Mouse (Mus musculus): ENCODE data around the gene Zbtb45.

GRCm38 (mm10) chr7:13010005-13010908, at the start of gene Zbtb45:
- TF ChIP-seq TAL1 (IDR thresholded peaks at IDR 0.05; ENCODE audit: low read length) = no peak
- TF ChIP-seq GATA1 (IDR thresholded peaks at IDR 0.05; ENCODE audit: low read length) = no peak
